Mouse (Mus musculus) olfactory bulb, adult 2 months (tissue): ENCODE results near the gene Uhrf1bp1.

Experiments
- CTCF ChIP-seq: fragments of 200-500 bp; IDR thresholded peaks from 2 replicates; pipeline ENCODE4 v1.5.1; 2012; ENCODE audit warnings: low read depth, mild to moderate bottlenecking, low read length, moderate library complexity; ENCODE audit not compliant: insufficient read depth
- POLR2A ChIP-seq: fragments of 200-500 bp; IDR thresholded peaks from 2 replicates; pipeline ENCODE4 v1.6.1; 2012; ENCODE audit warnings: mild to moderate bottlenecking, low read depth, low read length, moderate library complexity; ENCODE audit not compliant: insufficient read depth

- TF ChIP-seq CTCF: no peak
- no peak for TF ChIP-seq POLR2A
Observed at GRCm38 (mm10) chr17:27883129-27883528, 26.9 kb downstream of the Uhrf1bp1 start.
